Mouse (Mus musculus): ENCODE measurements at regions not wholly inside any gene's neighbourhood (a gene's known extent, or its start where the extent isn't known, plus 50 kb on each side); places are given as distances from the start of the nearest gene placed in this dataset.
A peak's percentile ranks its signal among the peaks of the same experiment; 100 is the strongest.

DNA sequence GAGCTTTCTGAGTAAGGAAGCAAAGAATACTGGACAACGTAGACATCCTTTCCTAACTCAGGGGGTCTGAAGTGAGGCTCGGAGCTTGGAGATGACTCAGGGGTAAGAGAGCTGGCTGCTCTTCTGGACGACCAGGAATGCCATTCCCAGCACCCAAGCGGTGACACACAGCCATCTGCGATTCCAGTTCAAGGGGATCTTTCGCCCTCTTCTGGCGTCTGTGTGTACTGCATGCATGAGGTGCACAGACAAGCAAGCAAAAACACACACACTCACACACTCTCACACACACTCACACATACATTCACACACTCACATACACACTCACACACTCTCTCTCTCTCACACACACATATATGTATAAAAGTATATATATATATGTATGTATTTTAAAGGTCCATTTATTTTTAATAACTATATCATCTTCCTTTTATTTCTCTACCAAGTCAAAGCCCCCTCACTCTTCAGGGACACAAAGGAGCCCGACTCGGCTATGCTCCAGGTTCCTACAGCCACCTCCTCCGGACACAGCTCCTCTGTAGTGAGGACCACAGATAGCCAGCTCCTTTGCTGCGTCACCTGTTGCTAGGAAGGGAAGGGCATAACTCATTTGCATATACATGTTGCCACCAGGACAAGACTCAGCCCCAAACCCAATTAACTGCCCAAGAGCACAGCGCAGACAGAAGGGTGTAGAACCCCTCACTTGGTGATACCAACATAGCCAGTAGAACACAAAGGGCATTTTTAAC is 91.9 kb upstream of the Smad3 start:
- no peak for DNase-seq

GRCm38 (mm10) chr9:63843883-63844485 is 86.2 kb upstream of the Smad3 start:
- DNase-seq = peak; percentile 68 to 76

DNA sequence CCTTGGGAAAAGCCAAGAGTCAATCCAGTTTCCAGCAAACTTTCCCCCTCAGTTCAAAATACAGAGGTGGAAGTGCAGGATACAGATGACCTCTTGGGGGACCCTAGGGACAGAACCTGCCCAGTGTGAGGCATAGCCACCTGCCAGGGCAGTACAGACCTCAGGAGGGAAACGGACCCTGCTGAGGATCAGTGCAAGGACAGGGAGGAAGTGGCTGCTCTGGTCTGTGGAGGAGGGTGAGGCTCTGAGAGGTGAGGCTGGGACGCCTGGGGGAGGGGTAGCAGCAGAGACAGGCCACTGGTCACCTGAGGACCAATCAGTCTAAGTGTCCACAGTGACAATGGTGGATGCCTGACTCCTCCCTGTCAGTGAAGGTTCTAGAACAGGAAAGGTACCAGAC is 85.6 kb upstream of the Smad3 start:
- DNase-seq = no peak

DNA sequence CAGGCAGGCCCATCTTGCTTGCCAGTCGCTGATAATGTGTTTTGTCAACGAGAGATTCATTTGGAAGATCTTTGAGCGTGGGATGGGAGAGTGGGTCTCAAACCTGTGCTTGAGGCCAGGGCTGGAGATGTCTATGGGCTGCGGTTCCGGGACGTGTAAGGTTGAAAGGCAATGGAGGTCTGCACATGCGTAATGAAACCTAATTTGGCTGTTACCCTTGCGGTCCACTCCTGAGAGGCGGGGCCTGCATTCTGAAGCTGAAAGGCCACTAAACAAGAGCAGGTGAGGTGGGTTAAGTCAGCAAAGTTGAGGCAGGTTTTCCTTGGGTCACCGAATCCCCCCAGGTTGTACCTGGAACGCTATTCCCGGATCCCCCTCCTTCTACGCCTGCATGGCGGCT is 83.3 kb upstream of the Smad3 start:
- no peak for DNase-seq

DNA sequence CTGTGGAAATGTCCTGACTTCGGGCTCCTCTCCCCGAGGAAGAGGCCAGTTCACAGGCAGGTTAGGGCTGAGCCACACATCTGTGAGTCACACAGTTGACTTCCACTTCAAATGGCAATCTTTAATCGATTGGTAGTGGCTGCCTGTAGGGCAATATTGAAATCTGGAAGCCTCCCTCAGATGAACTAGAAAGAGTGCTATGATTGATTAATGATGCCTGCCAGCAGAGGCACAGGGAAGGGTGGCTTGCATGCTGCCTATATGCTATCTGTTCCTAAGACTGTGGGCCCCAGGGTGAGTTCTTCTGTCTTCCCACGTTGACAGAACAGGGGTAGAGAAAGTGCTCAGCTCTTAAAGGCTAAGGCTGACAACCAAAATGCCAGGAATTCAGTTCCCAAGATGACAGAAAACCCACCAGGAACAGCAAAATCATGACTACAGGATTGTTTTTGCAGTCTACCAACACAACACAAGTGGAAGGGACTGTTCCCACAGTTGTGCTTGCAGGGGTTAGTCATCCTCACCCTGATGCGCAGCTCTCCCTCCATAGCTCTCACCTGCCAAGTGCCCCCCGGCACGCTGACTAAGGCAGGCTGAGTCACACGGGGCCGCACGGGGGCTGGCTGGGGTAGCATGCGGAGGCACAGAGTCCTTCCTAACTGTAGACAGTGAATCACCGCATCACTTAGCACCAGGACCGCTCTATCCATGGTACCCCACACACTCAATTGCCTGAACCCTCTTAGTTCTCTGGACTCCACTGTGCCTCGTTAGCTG is 81.4 kb upstream of the Smad3 start:
- no peak for DNase-seq

DNA sequence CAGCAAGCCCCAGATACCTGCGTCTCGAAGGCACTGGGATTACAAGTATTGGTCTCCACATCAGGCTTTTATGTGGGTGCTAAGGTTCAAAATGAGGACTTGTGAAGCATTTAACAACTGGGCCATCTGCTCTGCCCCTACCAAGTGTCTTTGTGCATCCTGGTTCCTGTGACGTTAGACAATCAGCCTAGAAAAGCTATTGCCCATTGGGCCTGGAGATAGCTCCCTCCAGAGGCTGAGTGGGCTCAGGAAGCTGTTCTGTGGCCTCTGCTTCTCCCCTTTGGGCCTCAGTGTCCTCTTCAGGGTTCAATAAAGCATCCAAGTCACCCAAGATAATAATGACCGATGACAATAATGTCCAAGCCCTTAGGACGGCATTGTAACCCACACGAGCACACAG is 79.8 kb upstream of the Smad3 start:
- no peak for DNase-seq

DNA sequence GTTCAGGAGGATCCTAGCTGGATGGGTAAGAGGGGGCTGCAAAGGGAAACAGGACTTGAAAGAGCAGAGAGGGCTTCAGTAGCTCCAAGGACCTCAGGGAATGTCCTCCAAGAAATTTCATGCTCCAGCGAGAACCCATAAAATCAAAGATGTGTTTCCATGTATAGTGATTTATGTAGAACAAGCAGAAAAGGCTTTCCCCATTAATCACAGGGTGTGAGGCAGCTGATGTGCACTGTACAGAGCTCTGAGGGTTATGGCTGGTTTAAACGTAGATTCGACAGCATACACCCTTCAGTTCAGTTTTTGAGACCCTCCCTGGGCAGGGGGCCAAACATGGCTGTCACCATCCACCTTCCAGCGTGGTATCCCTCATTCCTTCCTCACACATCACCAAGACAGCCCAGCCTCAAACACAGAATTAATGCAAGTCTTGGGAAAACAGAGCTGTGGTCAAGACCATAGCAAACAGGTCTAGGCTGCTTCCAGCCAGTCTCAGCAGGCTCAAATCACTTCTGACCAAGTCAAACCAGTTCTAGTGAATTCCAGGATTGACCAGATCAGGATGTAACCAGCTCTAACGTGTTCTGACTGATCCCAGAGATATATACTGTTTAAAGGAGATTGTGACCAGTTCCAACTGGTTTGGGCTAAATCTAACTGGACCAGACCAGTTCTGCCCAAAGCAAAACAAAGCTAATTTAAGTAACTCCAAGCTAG is 78.9 kb upstream of the Smad3 start:
- no peak for DNase-seq

DNA sequence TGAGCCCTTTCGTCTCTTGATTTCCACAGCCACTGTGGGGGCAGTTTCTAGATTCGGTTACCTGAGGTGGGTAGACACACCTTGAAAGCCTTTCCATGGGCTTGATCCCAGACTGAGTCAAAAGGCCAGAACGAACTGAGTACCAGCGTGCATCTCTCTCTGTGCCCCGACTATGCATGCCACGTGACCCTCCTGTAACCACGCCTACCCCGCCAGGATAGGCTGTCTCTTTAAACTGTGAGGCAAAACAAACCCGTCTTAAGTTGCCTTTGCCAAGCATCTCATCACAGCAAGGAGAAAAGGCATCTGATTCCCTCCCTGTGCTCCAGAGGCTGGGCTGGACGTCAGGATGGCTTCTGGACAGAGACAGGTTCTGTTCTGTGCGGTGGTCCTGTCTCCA is 78.2 kb upstream of the Smad3 start:
- DNase-seq = no peak

DNA sequence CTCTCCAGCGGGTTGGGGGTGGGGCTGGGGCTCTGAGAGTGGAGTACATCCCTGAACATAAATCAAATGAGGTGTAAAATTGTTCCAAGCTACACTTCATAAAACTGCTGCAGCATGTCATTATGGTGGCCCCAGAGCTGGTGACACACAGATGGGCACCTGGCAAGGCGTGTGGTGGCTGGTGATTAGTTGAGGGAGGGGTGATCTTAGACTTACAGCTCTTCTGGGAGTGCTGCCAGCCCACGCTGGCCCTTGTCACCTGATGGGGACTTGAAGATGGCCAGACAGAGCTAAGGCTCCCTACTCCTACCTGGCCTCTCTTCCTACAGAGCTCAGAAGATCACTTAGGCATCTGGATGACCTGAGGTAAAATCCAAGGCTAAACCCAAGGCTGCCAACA is 76.6 kb upstream of the Smad3 start:
- no peak for DNase-seq

- DNase-seq = no peak
Measured at GRCm38 (mm10) chr9:63818163-63818562, 60.4 kb upstream of the Smad3 start.

GRCm38 (mm10) chr9:63816540-63816939 is 58.7 kb upstream of the Smad3 start:
- no peak for DNase-seq

DNA sequence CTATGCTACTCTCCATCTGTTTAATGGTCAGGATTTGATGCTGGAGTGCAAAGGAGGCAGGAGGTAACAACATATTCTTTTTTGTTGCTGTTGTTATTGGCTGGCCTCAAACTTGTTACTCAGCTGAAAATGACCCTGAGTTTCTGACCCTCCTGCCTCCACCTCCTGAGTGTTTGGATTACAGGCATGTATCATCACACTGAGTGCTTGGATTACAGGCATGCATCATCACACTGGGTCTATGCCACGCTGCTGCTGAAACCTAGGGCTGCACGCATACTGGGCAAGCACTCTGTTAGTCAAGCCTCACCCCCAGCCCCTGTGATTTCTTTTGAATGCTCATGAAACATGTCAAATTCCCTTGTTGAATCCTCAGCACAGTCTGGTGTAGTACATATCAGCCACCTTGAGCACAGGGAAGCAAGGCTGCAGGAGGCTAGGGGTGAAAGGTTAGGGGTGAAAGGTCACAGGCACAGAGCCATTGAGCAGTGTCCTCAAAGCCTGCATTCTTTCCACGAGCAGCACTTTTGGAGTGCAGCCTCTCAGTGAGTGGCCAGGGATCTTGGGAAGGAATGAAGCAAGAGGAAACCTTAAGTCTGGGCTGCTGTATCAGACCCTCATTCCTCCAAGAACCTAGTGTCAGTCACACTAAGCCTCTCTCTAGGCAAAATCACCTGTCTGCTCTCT is 52.2 kb upstream of the Smad3 start:
- DNase-seq = no peak
